Mouse (Mus musculus): ENCODE measurements around the gene Sash1.

Gene Sash1

DNA sequence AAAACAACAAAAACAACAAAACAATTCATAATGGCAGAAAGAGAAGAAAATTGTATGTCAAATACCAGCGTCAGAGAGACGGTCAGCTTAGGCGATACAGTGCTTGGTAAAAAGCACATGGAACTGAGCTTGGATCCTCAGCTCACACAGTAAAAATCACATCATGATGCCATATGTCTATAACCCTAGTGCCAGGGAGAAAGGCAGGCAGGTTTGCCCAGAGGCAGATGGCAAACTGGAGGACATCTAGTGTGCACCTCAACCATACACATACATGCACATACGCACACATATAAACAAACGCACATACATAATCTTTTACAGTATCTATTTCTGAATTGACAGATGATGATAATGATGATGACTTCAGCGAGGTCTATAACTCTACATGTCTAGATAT is 96.8 kb downstream of the Sash1 start:
- no peak for DNase-seq (ENCODE audit: low spot score)

DNA sequence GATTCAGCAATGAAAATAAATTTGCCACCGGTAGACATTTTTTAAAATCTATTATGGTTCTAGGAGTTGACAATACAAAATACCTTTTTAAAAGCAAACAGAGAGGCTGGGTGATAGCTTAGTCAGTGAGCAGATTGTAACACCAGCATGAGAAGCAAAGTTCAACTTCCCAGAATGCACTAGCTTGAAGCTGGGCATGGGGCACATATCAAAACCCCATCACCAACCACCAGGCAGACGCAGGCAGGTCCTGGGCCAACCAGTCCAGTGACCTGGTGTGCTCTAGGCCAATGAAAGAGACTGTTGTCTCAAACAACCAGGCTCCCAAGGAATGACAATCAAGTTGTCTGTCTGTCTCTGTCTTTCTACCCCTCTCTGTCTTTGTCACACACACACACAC is 98.6 kb downstream of the Sash1 start:
- DNase-seq (ENCODE audit: low spot score), result no peak

DNA sequence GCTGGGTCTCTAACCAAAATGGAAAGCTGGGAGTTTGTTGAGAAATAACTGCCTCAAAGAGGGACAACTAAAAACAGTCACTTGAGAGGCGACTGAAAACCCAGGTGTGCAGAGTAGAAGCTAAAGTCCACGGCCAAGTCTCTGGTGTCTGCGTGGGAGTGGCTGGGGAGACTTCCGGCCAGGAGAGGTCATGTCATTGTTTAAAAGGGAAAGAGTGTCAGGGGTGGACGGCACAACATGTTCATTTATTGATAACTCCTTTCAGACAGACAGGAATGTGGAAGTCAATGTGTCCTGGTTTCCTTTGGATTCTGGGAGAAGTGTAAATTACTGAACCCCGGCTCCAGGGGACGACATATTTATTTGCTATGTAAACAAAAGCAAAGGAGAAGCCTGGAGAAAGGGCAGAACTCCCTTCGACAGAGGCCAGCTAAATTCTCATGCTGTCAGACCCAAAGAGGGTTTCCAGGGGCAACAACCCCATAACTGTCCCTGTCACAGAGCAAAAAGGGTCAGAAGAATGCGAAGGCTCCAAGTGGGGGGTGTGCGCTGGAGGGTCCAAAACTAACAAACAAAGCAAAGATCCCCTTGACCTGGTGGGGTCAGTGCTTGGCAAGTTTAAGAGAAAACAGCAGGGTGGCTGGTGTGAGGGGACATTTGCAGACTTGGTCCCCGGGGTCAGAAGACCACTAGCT is 100.3 kb downstream of the Sash1 start:
- DNase-seq (ENCODE audit: low spot score), result no peak

DNA sequence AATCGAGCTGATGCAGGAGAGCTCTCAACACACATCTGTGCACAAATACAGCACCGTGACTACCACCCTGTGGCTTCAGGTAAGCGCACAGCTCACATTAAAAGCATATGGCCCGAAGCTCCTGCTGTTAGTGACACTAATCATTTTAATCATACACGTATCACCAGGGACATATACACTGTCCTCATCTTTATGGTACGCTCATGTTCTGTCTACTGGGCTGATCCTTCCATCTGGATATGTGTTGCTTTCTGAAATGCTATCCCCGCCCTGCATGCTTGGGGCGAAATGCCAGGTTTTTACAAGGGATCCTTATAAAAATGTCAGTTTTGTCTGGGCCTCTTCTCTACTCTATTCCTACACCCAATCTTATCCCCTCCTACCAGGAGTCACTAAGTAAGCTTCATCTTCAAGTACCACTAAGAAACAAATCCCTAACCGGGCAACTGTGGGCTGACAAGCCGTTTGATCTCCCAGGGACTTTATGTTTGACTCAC is 103.9 kb downstream of the Sash1 start:
- no peak for DNase-seq (ENCODE audit: low spot score)

DNA sequence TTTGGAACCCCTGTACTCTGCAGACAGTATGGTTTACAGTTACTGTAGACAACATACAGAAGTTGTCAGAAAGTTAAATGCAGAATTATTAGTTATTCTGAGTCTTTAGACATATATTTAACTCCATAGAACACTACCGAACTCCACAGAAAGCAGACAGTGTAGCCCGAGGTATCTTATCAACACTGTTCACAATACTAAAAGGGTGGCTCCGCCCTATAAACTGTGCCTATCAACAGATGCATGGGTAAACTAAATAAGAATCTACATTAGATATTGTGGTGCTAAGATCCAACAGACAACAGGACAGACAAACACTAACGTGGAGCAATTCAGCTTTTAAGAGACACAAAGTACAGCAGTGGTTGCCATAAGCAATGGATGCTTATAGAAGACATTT is 106.0 kb downstream of the Sash1 start:
- DNase-seq (ENCODE audit: low spot score), result no peak

DNA sequence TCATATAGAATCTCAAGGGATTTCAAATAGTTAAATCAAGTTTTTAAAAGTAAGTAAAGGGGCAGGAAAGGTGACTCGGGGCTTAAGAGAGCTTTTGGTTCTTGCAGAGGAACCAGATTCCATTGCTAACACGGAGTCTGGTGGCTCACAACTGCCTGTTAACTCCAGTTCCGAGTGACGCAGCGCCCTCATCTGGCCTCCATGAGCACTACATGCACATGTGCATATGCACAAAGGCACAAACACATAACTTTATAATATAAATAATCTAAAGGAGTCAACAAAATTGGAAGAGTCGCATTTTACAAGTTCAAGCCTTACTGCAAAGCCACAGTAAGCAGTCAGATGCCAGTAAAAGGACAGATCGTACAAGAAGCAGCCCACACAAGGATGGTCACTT is 107.0 kb downstream of the Sash1 start:
- no peak for DNase-seq (ENCODE audit: low spot score)

DNA sequence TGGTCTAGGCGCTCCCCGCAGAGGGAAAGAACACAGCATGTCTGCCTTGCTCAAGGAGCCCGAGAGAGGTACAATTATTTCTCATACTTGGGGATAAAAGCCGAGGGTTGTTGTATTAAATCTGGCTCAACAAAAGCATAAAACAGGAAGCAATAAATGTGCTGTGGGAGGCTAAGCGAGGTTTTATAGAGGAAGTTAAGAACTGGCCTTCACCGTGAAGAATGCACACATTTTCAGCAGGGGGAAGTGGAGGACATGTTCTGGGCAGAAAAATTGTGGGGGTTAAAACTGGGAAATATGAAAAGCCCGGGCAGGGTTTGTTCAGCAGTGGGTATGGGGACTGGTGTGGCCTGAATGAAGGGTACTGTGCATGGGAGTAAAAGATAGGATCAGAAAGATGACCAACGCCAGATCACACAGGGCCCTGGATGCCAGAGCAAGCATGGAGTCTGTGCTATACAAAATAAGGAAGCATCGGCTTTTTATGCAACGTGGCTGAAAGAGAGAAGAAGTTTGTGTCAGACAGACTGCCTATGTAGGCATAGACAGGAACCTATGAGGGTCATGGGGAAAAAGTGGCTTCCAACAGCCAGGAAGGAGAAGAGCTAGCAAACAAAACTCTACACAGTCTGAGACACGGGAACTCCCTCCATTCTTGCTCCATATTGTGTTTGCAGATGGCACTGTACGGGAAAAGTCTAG is 108.2 kb downstream of the Sash1 start:
- DNase-seq (ENCODE audit: low spot score), result no peak

DNA sequence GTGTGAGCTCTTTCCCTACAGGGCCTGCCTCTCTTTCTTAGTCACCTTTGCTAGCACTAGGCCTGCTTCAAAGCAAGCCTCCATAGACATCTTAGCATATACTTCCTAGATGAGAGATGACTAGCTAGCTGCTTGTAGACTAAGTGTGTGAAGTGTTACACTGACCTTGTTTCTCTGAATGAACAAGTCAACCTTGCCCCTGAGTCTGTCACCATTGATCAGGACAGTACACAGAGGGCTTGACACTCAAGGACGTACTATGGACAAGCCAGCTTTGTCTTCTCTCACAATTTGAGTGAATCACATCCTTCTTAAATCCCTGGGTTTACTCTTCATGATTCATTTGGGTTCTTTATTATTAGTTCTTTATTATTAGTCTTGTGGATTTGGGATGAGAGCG is 109.1 kb downstream of the Sash1 start:
- DNase-seq (ENCODE audit: low spot score), result no peak

DNA sequence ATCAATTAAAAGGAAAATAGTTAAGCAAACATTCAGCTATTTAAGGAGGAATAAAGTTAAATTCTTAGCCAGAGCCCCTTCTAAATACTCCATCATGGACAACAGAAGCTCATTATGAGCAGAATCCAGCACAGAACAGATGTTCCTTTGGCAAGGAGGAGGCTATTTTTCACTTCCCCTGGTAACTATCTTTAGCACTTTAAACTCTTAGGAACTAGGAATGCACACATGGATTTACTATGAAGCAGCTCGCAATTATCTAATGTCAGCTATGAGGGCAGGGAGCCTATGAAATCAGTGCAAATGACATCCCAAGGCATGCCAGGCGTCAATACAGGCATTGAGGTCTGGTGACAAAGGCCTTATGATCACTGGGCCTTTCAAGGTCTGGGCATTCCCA is 110.1 kb downstream of the Sash1 start:
- no peak for DNase-seq (ENCODE audit: low spot score)

DNA sequence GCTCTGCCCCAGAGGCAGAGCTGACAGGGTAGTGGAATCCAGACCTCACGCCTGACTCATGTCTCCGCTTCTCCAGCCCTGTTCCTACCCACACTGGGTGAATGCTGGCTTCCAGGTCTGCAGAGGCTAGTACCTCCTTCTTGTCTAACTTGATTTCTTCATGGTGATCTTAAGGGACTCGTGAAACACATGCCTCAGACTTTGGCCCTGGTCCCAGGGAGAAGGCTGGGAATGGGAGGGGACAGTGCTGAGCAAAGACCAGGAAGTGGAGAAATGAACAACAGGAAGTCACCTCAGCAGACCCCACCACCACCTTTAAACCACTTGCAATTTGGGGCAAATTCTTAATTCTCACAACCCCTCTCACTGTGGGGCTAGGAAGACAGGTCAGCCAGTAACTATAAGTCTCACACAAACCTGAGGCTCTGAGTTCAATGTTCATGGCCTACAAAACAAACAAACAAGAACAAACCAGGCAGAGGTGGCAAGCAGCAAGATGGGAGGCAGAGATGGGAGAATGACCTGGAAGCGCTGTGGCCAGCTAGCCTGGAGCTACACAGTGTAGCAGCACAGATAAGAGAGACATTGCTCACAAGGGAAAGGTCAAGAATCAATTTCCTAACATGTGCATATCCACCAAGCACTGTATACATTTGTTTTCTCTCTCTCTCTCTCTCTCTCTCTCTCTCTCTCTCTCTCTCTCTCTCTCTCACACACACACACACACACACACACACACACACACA is 113.2 kb downstream of the Sash1 start:
- DNase-seq (ENCODE audit: low spot score), result no peak

DNA sequence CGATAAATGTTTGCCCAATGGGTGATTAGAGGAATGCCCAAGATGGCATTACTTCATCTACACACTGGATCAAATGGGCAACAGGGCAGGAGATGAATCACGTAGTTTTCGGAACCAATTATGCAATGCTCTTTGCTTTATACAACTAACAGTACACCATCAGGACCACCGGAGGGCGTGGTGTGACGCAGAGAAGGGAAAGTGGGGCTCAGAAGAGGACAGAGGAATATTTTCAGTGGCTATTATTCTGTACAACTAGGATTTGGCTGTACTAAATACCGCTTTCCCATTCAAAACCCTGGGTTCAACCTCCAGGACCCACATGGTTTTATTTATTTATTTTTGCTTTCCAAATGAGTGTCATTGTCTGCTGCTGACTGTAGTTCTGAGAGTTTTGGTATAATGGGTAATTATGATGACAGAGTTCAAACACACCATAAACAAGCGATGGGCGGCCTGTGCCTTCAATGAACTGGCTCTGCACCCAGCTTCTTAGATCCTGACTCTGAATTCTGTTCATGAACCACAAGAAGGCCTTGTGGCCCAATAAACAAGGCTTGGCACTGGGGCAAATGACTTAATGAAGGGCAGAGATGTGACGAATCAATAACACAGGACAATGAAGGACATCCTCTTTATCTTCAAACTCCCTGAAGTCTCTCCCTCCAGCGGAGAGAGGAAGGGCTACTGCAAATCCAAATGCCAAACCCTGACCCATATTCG is 114.8 kb downstream of the Sash1 start:
- no peak for DNase-seq (ENCODE audit: low spot score)

DNA sequence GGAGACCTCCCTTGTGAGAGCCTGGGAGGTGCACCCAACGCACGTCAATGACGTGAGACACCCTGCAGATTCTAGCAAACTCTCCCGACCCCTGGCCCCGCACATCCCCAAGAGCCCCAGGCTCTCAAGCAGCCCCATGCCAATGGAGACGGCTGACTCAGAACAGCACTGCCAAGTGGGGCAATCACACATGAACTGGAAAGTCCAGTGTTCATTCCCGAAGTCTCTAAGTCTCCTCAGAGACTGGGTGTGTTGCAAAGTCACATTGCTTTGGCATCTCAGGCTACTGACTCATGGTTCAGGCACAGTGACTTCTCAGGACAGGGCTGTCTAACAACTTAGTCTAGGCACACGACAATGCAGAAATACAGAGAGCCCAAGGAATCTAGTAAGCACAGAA is 117.2 kb downstream of the Sash1 start:
- no peak for DNase-seq (ENCODE audit: low spot score)

DNA sequence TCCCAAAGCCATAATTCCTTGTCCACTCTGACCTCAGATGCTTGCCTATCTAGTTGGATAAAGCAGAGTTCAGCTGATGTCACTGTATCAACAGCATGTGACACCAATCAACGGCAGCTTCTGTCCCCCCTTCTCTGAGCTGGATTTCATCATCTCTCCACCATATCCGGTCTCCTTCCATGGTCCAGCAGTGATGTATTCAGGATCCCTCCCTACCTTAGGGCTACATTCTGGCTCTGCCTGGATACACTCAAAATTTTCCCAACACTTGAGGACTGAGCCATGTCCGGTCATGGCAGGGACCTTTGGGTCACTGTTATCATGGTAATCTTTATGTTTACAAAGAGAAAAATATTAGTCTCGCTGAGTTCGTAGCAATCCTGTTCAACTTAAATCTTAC is 118.5 kb downstream of the Sash1 start:
- no peak for DNase-seq (ENCODE audit: low spot score)

DNA sequence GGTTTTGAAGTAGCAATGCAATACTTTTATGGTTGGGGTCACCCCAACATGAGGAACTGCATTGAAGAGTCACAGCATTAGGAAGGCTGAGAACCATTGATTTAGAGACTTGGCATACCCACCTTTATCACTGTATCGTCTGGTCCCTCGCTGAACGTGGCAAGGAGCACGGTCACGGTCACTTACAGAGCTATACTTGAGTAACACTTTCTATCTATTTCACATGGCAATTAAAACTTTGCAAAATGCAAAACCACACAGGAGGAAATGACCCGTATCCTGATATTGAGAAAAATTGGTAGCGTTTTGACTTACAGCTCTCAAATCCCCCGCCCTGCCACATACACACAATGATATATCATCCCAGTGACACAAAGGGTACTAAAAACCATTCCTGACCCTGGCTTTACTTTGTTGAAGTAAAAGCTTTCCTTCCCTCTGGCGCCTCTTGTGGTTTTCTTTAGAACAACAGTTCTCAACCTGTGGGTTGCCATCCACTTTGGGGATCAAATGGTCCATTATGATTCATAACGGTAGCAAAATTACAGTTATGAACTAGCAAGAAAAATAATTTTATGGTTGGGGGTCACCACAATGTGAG is 119.8 kb downstream of the Sash1 start:
- no peak for DNase-seq (ENCODE audit: low spot score)

DNA sequence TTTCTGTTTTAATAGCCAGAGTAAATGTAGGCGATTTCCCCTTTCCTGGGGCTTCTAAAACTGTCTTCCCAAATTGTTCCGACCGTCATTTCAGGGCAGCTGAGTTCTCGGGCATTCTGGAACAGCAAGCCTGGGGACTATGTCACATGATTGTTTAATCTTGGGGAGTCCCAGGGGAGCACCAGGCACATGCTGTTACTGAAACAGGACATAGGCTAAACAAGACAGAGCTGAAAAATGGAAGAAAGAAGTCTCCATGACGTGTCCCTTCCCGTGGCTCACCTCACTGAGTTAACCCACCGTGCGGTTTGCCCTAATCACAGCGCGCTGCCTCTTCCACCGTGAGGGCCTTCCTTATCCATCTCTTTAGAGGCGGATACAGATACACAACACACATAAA is 123.1 kb downstream of the Sash1 start:
- no peak for DNase-seq (ENCODE audit: low spot score)

DNA sequence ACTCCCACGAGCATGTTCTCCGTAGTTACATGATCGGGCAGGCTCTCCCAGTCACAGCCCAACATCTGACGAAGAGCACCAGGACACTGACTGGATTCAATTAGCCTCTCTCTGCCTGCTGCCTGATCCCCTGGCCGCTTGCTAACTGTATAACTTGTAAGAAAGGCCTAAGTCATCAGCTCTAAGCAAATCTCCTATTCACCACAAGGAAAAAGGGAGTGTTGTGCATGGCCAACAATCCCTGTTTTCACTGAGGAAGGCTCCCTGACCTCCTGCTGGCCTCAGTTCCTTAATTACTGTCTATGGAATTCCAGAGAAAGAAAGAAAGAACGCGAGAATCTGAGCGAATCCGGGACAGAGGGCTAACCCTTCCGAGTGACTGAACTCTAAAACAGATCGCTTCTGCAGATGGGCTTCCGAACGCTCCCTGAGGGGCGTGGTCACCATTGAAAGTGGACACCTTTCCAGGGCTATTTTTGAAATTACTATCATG is 123.6 kb downstream of the Sash1 start:
- DNase-seq (ENCODE audit: low spot score), result peak; percentile 38

DNA sequence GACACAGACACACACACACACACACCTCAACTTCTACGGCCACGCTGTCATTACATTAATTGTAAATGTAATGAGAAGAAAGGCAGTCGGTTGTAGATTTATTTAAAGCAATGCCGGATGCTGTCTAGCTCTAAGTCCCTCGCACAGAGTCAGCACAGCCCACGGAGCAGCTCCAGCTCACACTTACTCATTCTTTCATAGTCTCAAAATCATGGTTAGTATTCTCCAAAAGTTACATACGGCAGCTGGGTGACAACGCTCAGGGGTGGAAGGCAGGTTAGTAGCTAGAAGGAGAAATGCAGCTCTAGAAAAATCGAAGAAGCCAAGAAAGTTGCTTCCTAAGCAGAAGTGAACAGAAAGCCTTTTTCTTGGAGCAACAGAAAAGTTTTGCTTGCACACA is 124.2 kb downstream of the Sash1 start:
- no peak for DNase-seq (ENCODE audit: low spot score)

DNA sequence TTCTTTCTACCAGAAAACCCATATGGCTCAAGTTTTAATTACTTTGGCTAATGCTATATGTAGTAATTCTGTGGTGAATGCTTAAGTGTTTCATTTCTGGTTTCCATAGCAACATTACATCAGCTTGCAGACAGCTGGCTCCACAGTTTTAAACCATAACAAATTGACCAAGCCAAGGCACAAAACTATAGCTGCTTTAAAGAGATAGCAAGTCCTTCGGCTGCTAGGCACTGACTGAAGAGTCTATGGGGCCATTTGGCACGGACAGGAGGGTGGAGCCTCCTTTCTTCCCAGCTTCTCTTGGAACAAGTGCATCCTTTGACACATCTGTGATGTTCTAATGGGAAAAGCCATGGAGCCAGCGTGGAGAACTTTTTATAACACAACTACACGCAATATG is 125.3 kb downstream of the Sash1 start:
- DNase-seq (ENCODE audit: low spot score), result no peak

DNA sequence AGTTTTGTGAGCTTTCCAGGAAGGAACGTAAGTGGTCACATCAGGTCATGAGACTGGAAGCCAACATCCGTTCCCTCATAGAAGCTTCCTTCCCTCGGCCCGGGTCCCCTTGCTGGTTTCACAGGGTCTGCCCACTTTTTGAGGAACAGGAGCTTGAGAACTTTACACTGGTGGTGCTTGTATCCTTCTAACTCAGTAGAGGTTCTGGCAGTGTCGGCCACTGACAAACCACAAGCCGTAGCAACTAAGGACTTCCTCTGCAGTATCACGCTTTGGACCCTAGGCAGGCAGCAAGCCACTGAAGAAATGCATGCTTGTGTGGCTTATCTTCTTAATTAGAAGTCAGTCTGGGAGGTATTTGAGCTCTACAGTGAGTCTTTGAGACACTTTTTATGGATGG is 126.6 kb downstream of the Sash1 start:
- no peak for DNase-seq (ENCODE audit: low spot score)

DNA sequence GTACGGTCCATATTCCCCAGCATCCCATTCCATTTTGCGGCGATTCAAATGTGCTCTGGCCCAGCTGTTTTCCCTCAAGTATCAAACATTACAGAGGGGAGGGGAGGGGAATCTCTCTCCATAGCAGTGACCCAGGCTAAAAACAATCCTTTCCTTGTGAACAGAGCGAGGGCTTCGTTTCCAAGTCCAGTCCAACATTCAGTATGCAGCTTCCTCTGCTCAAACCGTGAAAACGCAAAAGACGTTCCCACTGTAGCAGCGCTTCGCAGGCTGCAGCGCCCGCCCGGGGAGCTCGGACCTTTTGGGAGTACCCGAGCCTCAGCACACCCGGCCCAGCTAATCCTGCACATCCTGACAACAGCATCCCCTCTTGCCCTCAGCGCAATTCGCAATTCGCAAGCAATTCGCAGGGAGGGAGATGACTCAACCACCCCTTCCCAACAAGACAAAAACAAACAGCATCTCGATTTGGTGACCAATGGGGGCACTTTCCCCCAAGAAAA is 128.4 kb downstream of the Sash1 start:
- DNase-seq (ENCODE audit: low spot score), result no peak

DNA sequence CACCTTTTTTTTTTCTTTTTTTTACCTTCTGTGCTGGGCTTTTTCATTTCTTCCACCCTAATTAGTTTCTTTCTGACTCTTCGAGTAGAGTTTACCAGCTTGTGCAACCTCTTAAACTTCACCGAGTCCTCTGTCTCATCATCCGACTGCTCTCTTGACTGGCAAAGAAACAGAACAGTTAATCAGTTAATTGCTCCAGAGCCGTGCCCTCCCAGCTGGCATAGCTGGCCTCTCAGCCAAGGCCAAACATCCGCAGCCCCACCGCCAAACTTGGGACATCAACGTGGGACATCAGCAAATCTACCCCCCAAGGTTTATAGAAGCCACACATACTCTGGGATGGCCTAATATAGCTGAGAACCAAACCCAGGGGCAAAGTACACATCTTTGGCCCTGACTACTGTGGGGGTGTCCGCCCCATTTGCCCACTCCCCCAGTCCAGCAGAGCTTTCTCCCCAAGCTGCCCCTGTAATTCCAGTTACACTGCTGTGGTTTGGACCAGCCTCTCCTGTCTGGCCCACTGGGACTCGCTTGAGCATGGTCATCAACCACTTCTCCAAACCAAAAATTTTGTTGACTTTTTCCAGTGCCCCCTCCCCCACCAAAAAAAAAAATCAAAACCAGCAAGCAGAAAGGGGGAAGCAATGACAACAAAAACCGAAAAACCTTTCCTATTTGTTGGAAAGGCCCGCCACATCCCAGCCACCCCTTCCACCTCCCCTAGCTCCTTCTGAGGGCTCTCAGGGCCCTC is 129.1 kb downstream of the Sash1 start:
- DNase-seq (ENCODE audit: low spot score), result peak; percentile 41
